Mouse (Mus musculus) gastrocnemius, adult 2 months (tissue): ENCODE data around the gene Bmpr1a. TPM values are rescaled to one million over a fixed set of nuclear protein-coding genes. Genes with fewer than 3 reads are reported as not detected.

Source experiments
- DNase-seq: peaks from one replicate; pipeline ENCODE4 v3.0.0; 2022
- H3K27ac ChIP-seq: fragments of 200-600 bp; 2 replicates; pipeline ENCODE4 v1.8.1; 2022; ENCODE audit warnings: mild to moderate bottlenecking
- H3K4me3 ChIP-seq: fragments of 200-600 bp; 2 replicates; pipeline ENCODE4 v1.8.1; 2022; ENCODE audit warnings: mild to moderate bottlenecking, moderate library complexity
- CTCF ChIP-seq: fragments of 200-600 bp; IDR thresholded peaks from 2 replicates; pipeline ENCODE4 v1.8.1; 2022; ENCODE audit warnings: antibody characterized with exemption, mild to moderate bottlenecking, moderate library complexity
- intact Hi-C: fragments of 180-260 bp; cut with DNase I; formaldehyde crosslinking; loops from one replicate; pipeline ENCODE4 v1.15.1; 2025
- total RNA-seq, 2 experiments: library from RNA; stranded (reverse); gene quantifications; 2 replicates each; pipeline ENCODE4 v1.2.3; 2021

Gene Bmpr1a
- total RNA-seq, 2 experiments from 2014 or later, result 49.4 to 54.1 TPM

DNA sequence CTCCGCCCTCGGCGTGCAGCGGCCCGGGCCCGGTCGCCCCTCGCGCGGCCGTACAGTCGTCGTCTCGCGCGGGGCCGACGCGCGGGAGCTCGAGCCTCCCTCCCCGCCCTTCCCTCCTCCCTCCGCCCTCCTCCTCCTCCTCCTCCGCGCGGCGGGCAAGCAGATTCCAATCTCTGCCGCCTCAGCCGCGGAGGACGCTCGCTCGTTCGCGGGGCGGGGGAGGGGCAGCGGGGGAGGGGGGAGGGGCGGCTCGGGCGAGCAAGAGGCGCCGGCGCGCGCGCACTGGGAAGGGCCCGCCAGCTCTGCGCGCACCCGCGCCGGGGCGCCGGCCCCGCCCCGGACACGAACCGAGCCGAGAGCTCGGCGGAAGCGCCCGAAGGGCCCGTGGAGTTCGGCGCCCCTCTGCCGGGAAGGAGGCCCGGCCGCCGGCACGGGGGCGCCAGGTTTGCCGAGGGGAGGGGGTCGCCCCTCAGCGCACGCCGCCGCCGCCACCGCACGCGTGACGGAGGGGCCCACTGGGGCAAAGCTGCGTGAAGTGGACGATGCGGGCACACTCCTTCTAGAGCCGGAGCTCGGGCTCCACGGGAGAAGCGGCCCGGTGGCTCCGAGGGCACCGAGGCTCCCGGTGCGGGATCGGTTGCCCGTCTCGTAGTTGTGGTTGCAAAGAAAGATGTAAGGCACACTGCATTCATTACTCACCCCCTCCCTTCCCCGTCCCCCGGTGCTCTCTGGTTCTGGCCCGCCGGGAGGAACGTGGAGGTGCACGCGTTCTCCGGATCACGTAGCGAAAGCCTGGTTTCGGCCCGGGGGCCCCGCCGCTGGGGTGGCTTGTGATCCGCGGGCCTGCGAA is 441 bp downstream of the Bmpr1a start:
- peak; percentile 95 for DNase-seq
- TF ChIP-seq CTCF, result no peak
- intact Hi-C loops, result loop anchor here (5.0 kb wide), 2 partner anchors 35 to 45 kb away; no protein-coding TSS in a partner anchor
- H3K4me3 ChIP-seq, result peak overlapping the region; percentile 79
- peak overlapping the region; percentile 100 for H3K27ac ChIP-seq

DNA sequence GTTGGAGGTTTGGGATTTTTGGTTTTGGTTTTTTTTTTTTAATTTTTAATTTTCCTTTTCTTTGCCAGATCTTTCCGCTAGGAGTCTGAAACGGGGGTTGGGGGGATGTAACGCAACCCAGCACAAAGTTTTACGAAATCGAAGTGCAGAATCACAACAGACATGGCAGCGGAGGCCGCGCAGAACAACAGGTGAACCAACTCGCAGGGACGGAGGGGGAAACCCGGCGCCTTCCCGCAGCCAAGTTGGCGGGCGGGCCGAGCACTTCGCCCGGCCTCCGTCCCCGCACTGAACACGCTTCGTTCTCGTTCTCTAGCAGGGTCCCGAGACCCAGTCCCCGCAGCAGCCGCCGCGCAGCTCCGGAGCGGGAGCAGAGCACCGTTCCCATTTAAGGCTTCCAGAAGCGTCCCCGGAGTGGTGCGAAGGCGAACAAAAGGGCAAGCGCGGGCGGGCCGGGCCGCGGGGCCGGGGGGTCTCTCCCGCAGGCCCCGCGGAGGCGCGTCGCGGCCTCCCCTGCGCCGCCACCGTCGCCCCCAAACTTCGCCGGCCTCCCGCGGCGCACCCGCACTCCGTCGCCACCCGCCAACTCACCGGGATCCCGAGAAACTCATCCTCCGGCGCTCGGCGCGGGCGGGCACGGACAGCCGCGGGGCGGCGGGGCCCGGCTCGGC is 1.2 kb downstream of the Bmpr1a start:
- no peak for TF ChIP-seq CTCF
- peak overlapping the region; percentile 100 for H3K27ac ChIP-seq
- intact Hi-C loops, result loop anchor here (5.0 kb wide), 2 partner anchors 35 to 45 kb away; no protein-coding TSS in a partner anchor
- DNase-seq, result peak; percentile 73
- H3K4me3 ChIP-seq, result peak overlapping the region; percentile 79

DNA sequence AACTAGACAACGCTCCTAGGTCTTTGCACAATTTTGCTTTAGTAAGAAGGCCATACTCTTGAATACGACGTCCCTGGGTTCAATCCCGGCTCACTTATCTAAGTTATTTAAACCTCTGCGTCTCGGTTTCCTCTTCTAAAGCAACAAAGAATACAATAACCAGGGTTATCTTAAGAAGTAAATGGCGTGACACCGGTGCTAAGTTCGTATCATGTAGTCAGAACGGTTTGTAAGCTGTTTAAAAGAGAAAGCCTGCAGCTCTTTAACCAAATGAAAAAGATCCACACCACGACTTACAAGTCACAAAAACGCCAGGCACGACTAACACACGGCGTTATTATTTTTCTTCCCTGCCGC is 1.7 kb downstream of the Bmpr1a start:
- Histone ChIP-seq H3K4me3 (peak overlapping the region; percentile 79), H3K27ac (peak overlapping the region; percentile 100)
- no peak for DNase-seq
- intact Hi-C loops, result loop anchor here (5.0 kb wide), 2 partner anchors 34 to 46 kb away; no protein-coding TSS in a partner anchor
- no peak for TF ChIP-seq CTCF

DNA sequence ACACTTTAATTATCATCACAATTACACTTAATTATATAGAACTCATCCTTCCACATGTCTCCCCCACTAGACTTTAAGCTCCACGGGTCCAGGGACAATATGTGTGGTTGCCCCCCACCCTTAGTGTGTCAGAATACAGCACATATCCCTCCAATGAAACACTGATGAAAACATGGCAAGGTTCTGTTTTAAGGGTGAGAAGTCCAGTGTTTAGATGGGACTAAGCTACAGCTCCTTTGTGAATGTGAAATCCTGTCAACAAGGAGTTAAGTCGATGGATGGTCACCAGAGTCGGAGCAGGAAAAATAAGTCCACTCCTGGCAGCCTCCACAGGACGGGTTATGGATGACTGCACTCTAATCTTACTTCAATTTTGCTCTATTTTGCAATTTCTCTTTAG is 2.8 kb downstream of the Bmpr1a start:
- no peak for DNase-seq
- H3K4me3 ChIP-seq, result peak overlapping the region; percentile 79
- no peak for TF ChIP-seq CTCF
- intact Hi-C loops, result loop anchor here (5.0 kb wide), 2 partner anchors 33 to 47 kb away; no protein-coding TSS in a partner anchor
- H3K27ac ChIP-seq, result peak overlapping the region; percentile 100

DNA sequence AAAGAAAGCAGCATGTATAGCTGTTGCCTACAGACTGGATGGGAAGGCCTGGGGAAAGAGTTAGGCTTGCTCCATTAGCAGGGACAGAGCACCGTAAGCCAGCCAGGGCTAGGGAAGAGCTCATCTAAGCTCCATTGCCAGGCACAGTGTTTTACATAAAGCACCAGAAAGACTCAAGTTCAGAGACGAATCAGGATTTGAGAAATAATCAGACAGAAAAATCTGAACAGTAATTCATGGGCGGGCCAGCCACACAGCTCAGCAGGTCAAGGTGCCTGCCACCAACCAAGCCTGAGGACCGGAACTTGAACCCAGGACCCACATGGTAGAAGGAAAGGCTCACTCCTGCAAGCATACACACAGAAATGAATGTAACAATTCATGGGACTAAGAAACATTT is 3.5 kb downstream of the Bmpr1a start:
- TF ChIP-seq CTCF, result no peak
- peak overlapping the region; percentile 100 for H3K27ac ChIP-seq
- intact Hi-C loops, result loop anchor here (5.0 kb wide), 2 partner anchors 32 to 48 kb away; no protein-coding TSS in a partner anchor
- peak overlapping the region; percentile 79 for H3K4me3 ChIP-seq
- no peak for DNase-seq

DNA sequence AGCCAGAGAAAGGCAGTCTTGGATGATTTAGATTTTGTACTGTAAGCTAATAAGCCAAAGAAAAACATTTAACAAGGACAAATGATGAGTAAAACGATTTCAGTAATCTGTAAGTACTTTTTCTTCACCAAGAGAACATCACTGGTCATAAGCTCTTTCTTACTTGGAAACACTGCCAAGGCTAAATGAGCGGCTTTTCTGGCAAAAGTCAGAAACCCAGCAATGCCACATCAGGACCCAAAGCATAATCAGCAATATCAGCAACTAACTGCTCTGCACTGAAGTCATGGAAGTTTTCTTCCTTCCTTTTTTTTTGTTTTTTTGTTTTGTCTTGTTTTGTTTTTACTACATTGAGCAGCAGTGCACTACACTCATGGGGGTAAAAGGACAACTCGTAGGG is 5.8 kb downstream of the Bmpr1a start:
- H3K27ac ChIP-seq, result peak overlapping the region; percentile 46
- H3K4me3 ChIP-seq, result peak overlapping the region; percentile 3; the same call in 1 of the 2 replicates
- intact Hi-C loops, result no loop called here
- no peak for TF ChIP-seq CTCF
- no peak for DNase-seq

DNA sequence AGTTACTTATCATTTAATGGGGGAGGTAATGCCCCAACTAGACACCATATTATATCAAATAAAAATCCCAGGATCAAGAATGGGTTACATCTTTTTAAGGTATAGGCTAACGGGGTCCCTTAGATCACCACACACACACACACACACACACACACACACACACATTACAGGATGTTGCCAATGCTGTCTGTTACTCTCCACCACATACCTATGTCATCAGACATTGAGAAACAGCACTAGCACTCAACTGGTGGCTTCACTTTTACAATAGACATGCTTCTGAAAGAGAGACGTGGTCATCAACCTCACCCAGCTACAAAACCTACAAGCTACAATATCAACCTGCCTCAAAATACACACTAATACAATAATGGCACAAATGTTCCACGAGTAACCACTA is 9.5 kb downstream of the Bmpr1a start:
- no peak for DNase-seq
- intact Hi-C loops, result no loop called here
- Histone ChIP-seq H3K27ac (no peak overlapping the region; the same call in 1 of the 2 replicates), H3K4me3 (no peak overlapping the region)
- no peak for TF ChIP-seq CTCF

DNA sequence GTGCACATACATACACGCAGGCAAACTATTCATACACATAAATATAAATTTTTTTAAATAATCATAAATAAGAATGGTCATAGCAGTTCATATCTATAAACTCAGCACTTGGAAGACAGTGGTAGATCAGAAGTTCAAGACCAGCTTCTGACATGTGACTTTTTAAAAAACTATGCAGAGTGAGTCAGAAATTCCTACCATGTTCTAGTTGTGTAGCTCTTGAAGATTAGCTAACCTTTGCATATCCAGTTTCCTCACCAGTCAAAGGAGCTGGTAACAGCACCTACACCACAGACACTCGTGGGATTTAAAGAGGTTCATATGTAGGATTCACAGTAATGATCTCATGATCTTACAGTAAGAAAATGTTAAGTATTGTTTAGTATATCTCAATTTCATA is 10.5 kb downstream of the Bmpr1a start:
- H3K27ac ChIP-seq, result peak overlapping the region; percentile 72
- TF ChIP-seq CTCF, result no peak

DNA sequence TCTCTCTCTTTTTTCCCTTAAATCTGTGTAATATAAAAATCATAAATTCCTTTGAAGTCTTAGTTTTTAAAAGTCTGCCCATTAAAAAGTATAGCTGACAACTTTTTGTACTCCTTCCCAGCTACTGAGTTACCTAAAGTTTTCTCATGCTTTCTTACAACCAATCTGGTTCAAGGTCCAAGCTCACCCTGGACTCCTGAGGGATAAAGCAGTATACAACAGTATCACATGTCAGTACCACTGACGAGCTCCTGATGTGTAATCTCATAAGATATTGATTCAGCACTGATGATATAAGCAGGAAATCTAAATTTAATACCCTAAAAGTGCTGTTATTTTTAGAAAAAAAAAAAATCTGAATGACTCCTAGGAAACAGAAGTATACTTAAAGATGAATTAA is 12.2 kb downstream of the Bmpr1a start:
- no peak for TF ChIP-seq CTCF
- intact Hi-C loops, result no loop called here
- H3K4me3 ChIP-seq, result no peak overlapping the region
- no peak for DNase-seq
- H3K27ac ChIP-seq, result peak overlapping the region; percentile 72; the same call in 1 of the 2 replicates

More for the DNA sequence above, 10.5 kb downstream of the Bmpr1a start:
- H3K4me3 ChIP-seq, result no peak overlapping the region
- intact Hi-C loops, result no loop called here
- no peak for DNase-seq

DNA sequence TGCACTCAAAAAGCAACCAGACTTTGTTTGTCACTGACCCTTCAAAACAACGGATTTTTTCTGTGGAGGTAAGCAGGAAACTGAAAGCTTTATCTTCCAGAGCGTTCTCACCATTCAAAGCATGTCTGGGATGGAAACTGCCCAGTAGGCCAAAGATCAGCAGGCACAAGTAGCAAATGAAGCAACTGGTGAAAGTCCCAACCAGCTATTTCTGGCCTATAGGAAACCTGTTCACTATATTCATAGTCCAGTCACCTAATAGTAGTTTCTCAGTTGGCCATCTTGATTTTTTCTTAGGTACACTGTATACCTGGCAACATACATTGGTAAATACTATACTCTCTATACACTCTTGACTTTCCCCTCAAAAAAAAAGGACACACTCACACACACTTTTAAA is 13.2 kb downstream of the Bmpr1a start:
- DNase-seq, result no peak
- intact Hi-C loops, result no loop called here

DNA sequence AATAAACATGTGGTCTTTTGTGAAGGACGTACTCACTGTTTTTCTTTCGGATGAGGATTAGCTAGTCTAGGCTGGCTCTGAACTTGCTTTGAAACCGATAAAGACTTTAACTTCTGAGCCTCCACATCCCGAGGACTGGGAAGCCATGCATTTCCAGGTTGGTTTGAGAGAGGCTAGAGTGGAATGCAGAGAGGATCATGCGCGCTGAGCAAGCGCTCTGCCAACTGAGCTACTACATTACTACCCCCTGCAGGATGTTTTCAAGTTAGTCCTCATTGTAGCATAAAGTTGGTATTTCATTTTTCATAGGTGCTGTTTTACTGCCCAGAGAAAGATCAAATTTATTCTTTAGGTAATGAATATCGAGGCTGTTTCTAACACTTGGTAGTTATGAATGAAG is 17.0 kb downstream of the Bmpr1a start:
- Histone ChIP-seq H3K27ac (peak overlapping the region; percentile 31; the same call in 1 of the 2 replicates), H3K4me3 (no peak overlapping the region)
- intact Hi-C loops, result no loop called here
- peak; percentile 23; the same call in 1 of the 2 replicates for TF ChIP-seq CTCF
- DNase-seq, result no peak

More for the DNA sequence above, 13.2 kb downstream of the Bmpr1a start:
- peak overlapping the region; percentile 72 for H3K27ac ChIP-seq
- no peak for TF ChIP-seq CTCF
- peak overlapping the region; percentile 11 for H3K4me3 ChIP-seq

DNA sequence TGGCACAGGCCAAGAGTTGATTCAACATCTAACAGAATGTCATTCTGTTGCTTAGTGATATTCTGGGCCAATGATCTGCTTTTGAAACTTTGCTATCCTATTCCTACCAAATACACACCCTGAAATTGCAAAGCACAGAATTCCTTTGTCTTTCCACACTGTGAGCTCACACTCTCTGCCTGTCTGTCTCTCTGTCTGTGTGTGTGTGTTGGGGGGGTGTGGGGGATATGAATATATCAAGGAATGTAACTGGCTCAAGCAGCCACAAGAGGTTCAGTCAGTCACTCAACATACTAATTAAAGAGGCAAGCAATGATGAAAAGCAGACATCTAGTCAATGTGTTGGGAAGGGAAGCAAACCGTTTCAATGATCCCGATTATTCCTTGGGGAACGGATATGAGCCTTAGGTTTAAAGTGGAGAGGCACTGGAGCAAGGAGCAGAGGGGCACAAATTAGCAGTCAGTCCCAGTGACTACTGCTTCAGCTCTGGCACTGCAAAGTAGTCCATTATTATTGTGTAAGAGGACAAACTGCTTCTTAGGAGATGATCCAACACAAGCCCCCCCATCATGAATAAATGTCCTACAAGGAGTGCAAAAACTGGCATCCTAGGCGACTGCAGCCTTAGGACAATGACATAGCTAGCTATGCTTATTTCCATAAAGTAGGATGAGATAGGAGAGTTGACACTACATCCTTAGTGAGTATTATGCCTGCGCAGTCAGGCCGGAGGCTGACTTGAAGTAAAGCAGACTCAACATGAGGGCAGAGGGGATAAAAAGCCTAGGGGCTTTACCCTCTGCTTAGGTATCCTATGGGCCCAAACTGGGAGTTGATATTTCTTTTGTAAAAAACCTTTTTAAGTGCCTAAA is 19.4 kb downstream of the Bmpr1a start:
- no peak for TF ChIP-seq CTCF
- H3K4me3 ChIP-seq, result no peak overlapping the region
- intact Hi-C loops, result no loop called here
- DNase-seq, result no peak
- H3K27ac ChIP-seq, result peak overlapping the region; percentile 59
